Mouse (Mus musculus) monocyte, adult 2 months (primary cell): ENCODE measurements around the gene Gm49393.
"Not testable (repeated sequence)": the region's sequence is repeated elsewhere in the genome, so short reads cannot be mapped to it uniquely, and the experiment has no call there.

Experiments
- DNase-seq, 2 experiments: peaks; one replicate each; pipeline ENCODE4 v3.0.0; 2022; ENCODE audit warnings: low spot score in 2 of 2, low read depth in 1 of 2

Gm49393 gene

GRCm38 (mm10) chr13:60935490-60935889 lies at the start of gene Gm49393:
TSS of gene Gm49393 (minus strand) at chr13:60935590.
- not testable (repeated sequence) for DNase-seq

DNA sequence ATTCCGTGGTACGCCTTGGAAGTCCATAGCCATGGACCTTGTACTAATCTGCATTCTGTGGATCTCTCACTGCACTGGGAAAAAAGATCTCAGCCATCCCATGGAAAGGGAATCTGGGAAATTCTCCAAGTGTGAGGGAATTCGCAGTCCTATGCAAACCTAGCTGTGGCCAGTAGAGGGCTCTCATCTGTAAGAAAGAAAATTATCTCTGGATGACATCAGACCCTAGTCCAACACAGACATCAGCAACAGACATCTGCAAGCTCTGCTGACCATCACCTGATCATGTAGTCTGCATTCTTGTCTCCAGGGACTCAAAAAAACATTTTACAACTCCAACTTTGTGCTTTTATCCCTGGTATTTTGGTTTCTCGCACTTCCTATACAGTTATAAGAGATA lies 36.9 kb upstream of the Gm49393 start:
- not testable (repeated sequence) for DNase-seq

GRCm38 (mm10) chr13:60963985-60964384 lies 28.6 kb upstream of the Gm49393 start:
- not testable (repeated sequence) for DNase-seq

- DNase-seq: no peak
Observed at GRCm38 (mm10) chr13:60961706-60962105, 26.3 kb upstream of the Gm49393 start.

GRCm38 (mm10) chr13:60941884-60942283 lies 6.5 kb upstream of the Gm49393 start, which contains the start of gene Tpbpa:
TSS of gene Tpbpa (minus strand) at chr13:60941984.
- not testable (repeated sequence) for DNase-seq

- no peak for DNase-seq
Observed at GRCm38 (mm10) chr13:60936500-60936901, 1.1 kb upstream of the Gm49393 start, which contains the start of the genes Gm49391 and Ctla2a. TSS of gene Gm49391 (minus strand) at chr13:60936571. TSS of gene Ctla2a (minus strand) at chr13:60936625.

- not testable (repeated sequence) for DNase-seq
Observed at GRCm38 (mm10) chr13:60904780-60905179, 30.6 kb downstream of the Gm49393 start, which contains the start of gene Tpbpb. TSS of gene Tpbpb (minus strand) at chr13:60904880.

DNA sequence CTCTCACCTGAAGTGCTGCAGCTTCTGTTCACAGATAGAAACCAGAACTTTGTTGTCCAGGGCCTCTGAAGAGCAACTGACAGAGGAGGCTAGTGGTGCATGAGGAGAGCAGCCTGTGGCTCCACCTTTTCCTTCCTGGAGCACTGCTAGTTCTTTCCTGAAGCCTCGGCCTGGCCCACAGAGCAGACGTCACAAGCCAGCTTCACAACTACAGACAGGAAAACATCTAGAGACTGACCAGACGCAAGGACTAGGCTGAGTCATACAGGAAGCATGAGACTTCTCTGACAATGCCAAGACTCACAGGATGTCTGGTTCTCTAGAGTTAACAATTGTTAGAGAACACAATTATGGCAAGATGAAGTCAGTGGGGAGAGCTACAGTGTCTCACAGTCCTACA lies 38.1 kb downstream of the Gm49393 start, which contains the start of gene Ctla2b:
TSS of gene Ctla2b (minus strand) at position 120 of the 400 bp plus-strand sequence.
- DNase-seq: no peak

DNA sequence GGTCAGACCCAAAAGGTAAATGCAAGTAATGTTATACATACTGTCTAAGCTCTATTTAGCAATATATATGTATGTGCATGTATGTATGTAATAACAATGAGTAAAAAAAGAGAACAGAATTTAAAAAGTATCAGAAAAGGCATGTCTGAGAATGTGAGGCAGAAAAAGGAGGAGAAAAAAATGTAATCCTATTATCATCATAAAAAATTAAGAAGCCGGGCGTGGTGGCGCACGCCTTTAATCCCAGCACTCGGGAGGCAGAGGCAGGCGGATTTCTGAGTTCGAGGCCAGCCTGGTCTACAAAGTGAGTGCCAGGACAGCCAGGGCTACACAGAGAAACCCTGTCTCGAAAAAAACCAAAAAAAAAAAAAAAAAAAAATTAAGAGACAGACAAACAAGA lies 38.6 kb downstream of the Gm49393 start, which contains the start of gene Gm49392:
TSS of gene Gm49392 (minus strand) at position 101 of the 400 bp plus-strand sequence.
- not testable (repeated sequence) for DNase-seq

GRCm38 (mm10) chr13:60895406-60896160 lies 39.8 kb downstream of the Gm49393 start:
- no peak for DNase-seq

DNA sequence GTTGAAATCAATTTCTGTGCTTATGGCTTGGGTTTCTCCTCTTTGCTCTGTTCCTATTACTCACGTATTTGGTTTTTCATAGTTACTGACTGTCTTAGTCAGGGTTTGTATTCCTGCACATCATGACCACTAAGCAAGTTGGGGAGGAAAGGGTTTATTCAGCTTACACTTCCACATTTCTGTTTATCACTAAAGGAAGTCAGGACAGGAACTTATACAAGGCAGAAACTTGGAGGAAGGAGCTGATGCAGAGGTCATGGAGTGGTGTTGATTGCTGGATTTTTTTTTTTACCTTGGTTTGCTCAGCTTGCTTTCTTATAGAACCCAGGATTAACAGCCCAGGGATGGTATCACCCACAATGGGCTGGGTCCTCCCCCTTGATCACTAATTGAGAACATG lies 43.1 kb downstream of the Gm49393 start:
- DNase-seq: no peak

DNA sequence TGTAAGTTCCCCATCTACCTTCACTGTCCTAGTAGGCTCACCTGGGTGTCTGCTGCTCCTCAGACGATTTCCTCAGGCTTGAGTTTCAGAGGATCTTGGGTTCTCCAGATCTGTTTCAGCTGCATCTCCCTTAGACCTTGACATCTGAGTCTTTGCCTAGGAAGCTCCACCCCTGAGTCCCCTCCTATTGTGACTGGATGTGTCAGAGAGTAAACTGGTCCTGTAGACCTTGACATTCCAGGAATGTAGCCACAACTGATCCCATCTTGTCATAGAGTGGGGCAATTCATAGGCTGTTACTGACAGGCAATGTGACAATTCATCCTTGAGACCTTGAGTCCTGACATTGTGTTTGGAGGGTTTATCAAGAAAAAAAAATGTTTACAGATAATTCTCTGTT lies 71.1 kb downstream of the Gm49393 start, which contains the start of gene 4930486L24Rik:
TSS of gene 4930486L24Rik (minus strand) at position 195 of the 400 bp plus-strand sequence.
- DNase-seq: no peak

GRCm38 (mm10) chr13:60848241-60849120 lies 86.9 kb downstream of the Gm49393 start:
- DNase-seq: no peak

DNA sequence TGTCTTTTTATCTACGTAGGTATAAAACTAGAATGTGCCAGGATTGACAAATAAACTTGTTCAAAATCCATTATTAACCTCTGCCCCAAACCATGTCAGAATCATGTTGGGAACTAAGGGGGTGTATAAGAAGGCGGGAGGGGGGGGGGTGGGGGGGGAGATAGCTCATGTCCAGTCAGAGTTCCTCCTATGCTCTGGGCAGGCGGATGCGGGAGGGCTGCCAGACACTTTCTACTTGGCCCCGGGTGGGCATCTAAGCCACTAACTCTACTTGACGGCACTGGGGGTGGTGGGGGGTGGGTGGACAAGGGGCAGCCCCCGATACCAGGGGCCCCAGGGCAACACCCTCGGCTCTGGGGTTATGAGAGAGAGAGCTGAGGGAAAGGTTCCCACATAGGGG lies 92.2 kb downstream of the Gm49393 start:
- DNase-seq: no peak

GRCm38 (mm10) chr13:60842703-60843102 lies 92.7 kb downstream of the Gm49393 start:
- DNase-seq: no peak

- no peak for DNase-seq
Observed at GRCm38 (mm10) chr13:60839353-60839902, 96.0 kb downstream of the Gm49393 start.

DNA sequence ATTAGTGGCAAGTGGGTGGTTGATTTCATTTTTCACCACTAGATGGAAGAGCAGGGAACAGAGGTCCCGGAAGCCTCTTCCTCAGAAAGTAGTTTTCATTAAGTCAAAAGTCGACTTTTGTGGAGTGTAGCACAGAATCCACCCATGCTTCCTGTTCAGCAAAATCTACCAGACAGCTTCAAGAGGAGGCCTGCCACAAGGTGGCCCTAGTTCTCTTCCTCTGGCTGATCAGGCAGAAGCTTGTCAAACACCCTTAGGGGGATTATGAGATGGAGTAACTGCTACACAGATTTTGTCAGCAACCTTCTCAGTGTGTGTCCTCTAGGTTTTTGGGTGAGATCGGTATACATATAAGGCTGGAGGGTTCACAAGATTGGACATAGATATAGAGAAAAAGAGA lies 109.3 kb downstream of the Gm49393 start:
- no peak for DNase-seq

DNA sequence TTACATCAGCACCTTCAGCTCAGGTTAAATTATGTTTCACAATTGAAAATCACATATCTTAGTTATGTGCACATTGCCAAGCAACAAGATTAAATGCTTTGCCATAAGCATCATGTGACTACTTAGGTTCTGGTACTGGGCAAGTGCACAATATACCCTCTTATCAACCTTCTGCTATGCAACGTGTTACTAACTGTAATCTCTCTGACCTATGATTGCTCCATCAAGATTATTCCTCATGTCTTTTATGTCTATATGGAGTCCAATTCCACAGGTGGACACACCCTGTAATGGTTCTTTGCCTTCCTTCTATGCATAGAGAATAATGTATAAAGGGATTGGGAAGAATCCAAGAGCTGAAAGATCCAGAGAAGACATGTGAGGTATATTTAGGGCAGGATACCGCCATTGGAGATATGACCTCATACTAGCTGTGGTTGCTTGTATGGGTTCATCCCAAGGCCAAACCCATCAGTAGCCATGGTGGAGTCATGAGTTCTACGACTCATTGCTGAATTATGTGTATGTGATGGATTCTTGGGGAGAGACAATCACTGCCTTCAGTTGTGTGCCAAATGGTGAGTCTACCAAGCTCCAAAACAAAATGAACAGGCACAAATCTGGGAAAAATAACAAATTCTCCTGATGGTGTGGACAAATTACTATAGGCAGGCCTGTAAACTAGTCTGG lies 114.8 kb downstream of the Gm49393 start:
- no peak for DNase-seq

DNA sequence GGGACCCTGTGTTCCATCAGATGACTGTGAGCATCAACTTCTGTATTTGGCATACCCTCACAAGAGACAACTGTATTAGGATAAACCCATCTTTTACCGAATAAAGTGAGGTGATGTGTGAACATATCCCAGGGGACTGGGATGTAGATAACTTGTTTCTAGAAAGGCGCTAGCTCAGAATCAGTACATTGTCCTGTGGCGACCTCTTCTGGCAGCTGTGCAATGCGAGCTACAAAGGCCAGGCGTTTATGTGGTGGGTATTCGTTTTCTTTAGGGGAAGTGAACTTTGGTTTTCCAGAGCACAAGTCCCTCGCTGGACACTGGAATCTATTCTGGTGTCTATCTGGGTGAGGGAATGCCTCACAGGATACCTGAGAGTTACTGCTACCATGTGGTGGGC lies 115.9 kb downstream of the Gm49393 start:
- DNase-seq: no peak

GRCm38 (mm10) chr13:60813722-60814121 lies 121.7 kb downstream of the Gm49393 start:
- no peak for DNase-seq

GRCm38 (mm10) chr13:60812768-60813167 lies 122.6 kb downstream of the Gm49393 start:
- no peak for DNase-seq
